Mouse (Mus musculus) layer of hippocampus, adult 2 months (tissue): ENCODE results near the gene Ddx41. TPM values are rescaled to one million over a fixed set of nuclear protein-coding genes. Genes with fewer than 3 reads are reported as not detected.
"Not testable (repeated sequence)": the region's sequence is repeated elsewhere in the genome, so short reads cannot be mapped to it uniquely, and the experiment has no call there.

ENCODE experiments used
- DNase-seq, 2 experiments: peaks; one replicate each; pipeline ENCODE4 v3.0.0; 2022; ENCODE audit warnings: low spot score in 2 of 2
- H3K27ac ChIP-seq: fragments of 200-600 bp; 2 replicates; pipeline ENCODE4 v1.8.1; 2022
- H3K4me3 ChIP-seq: fragments of 200-600 bp; 2 replicates; pipeline ENCODE4 v1.8.1; 2022; ENCODE audit warnings: mild to moderate bottlenecking
- CTCF ChIP-seq: fragments of 200-600 bp; conservative IDR thresholded peaks from 2 replicates; pipeline ENCODE4 v1.8.1; 2022; ENCODE audit warnings: antibody characterized with exemption, mild to moderate bottlenecking, moderate library complexity
- long read RNA-seq, 2 experiments: library from polyadenylated mRNA; stranded (forward); transcript quantifications; one replicate each; pipeline ENCODE4 v2.0.0; 2021; ENCODE audit warnings: borderline mapping rate in 2 of 2
- total RNA-seq, 2 experiments: library from RNA; stranded (reverse); gene quantifications; 2 replicates each; pipeline ENCODE4 v1.2.3; 2021

Ddx41 gene
- total RNA-seq, result 10 to 100 TPM; 56.2 to 60.6 TPM
- long read RNA-seq, experiment 1, transcript Ddx41-201 (17 exons, 2,205 nt), result major isoform, 39 of 69 reads
- long read RNA-seq, experiment 1, partial matches to known transcripts, result 9 of 69 reads
- long read RNA-seq, experiment 1, other reads (novel, unspliced or antisense), result 21 of 69 reads
- long read RNA-seq, experiment 2, transcript Ddx41-201 (17 exons, 2,205 nt), result major isoform, 45 of 86 reads
- long read RNA-seq, experiment 2, partial matches to known transcripts, result 16 of 86 reads
- long read RNA-seq, experiment 2, other reads (novel, unspliced or antisense), result 25 of 86 reads

DNA sequence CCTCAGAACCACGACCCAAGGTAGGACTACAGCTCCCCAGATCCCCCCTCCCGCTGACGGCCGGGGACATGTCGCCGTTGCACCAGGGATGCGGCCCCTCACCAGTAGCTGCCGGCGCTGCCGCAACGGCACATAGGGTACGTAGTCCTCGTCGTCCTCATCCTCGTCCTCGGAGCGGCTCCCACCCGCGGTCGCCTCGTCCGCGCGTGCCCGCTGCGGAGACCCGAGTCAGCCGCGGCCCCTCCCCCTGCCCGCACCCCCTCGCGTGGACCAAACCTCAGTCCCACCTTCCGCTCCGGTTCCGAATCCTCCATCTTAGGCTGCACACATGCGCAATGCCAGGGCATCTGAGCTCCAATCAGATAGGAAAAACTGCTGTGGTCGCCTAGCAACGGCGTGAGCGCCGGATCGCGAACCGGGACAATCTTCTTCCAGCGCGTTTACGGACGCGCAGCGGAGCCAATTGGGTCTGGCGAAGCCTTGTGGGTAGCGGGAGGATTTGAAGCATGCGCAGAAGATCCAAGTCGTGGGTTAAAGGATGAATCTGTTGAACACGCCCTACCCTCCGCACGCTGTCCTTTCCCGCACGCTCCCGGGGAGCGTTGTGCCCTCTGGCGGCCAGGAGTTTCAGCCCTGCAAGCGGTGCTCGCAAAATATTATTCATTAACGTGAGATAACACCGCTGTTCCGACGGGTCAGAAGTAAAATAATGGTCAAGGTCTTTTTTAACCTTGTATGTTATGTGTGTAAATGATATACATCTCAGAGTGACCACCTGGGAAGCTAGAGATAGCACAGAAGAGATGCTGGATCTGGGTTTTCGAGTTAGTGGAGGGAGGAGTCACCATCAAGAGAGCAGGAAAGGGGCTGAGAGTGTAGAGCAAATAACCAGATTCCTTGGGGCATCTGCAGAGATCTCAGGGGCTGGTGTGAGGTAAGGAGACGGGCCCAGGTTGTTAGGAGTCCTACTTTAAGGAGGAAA lies at the start of gene Ddx41:
TSS of gene Ddx41 (minus strand) at position 465 of the 982 bp plus-strand sequence.
- peak within 1 kb of the TSS; percentile 92 for H3K27ac ChIP-seq
- TF ChIP-seq CTCF, result peak; percentile 95

DNA sequence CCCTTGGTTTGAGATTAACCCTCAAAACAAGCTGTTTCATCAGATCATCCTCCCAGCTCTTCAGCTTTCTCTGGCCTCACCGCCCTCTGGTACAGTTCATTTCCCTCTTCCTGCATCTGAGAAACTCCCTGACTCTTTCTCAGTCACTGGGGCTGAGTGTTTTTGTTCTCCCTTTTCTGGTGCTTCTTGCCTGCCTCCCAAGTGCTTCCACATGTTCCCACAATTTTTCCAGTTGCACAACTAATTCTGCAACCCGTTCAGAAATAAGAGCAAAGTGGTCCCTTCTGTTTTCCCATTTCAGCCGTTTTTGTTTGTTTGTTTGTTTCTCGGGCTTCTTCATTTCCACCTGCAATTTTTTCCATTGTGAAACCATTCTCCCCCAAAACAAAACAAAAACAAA lies 41.6 kb upstream of the Ddx41 start:
- no peak for DNase-seq
- no peak for TF ChIP-seq CTCF
- no peak overlapping the region for H3K4me3 ChIP-seq
- no peak overlapping the region for H3K27ac ChIP-seq

More for the DNA sequence above, at the start of gene Ddx41:
- DNase-seq, result peak; percentile 99
- H3K4me3 ChIP-seq, result peak within 1 kb of the TSS; percentile 76

DNA sequence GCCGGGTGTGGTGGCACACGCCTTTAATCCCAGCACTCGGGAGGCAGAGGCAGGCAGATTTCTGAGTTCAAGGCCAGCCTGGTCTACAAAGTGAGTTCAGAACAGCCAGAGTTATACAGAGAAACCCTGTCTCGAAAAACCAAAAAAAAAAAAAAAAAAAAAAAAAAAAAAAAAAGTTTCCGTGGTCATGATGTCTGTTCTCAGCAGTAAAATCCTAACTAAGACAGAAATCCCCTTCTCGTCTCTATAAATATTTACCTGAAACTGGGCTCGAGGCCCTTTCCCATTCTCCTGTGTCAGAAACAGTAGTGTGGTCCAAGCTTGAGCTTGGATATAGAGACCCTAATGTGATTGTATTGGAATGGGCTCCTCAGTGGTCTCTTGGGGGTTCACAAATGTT lies 40.4 kb upstream of the Ddx41 start:
- H3K4me3 ChIP-seq, H3K27ac ChIP-seq, DNase-seq: not testable (repeated sequence)

DNA sequence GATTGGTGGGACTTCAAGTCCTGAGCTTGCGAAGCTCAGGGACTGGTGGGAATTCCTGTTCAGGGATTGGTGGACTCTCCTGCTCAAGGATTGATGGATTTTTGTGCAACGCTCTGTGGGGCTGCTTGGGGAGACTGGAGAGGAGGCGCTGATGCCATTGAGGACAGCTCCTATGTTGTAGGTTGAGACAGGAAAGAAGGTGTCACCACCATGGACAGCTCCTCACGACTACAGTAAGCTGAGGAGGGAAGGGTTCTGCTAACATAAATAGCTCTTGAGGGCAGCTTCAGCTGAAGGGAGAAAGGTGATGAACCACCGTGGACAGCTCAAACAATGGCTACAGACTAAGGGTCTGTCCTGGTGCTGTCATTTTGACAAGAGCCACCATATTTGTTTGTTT lies 39.5 kb upstream of the Ddx41 start:
- H3K27ac ChIP-seq, result no peak overlapping the region
- no peak for DNase-seq
- TF ChIP-seq CTCF, result no peak
- no peak overlapping the region for H3K4me3 ChIP-seq

DNA sequence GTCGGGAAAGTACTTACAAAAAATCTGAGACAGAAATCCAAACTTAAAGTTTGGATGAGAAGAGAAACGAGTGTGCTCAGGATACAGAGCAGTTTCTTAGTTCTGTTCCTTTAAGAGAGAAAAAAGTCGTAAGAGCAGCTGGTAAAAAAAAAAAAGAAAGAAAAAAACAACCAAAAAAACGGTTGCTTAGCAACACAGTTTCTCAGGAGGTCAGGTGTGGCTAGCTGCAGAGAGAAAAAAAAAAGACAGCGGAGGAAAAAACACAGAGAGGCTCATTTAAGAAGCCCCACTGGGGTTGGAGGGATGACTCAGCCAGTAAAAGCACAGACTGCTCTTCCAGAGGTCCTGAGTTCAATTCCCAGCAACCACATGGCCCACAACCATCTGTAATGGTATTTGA lies 37.9 kb upstream of the Ddx41 start:
- no peak overlapping the region for H3K27ac ChIP-seq
- no peak for TF ChIP-seq CTCF
- no peak for DNase-seq

DNA sequence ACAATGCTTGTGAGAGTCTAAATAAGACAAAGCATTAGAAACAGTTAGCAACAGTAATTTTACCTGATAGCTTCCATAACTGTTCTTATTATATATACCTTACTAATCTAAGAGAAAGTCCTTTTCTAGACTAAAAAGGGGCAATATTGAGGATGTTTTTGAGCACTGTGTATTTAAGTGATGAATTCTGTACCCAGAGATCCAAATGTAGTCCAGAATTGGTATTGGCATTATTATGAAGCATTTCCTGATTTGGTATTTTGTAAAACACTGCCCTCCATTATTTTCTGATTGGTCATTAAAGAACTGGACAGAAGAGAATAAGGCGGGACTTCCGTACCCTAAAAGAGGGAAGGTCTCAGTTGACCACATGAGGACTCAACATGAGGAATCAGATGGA lies 37.0 kb upstream of the Ddx41 start, which contains the start of gene Tmed9:
TSS of gene Tmed9 (plus strand) at position 301 of the 400 bp plus-strand sequence.
- DNase-seq, result no peak
- TF ChIP-seq CTCF, result no peak
- Histone ChIP-seq H3K4me3 (no peak within 1 kb of the TSS), H3K27ac (no peak within 1 kb of the TSS)

More for the DNA sequence above, 37.9 kb upstream of the Ddx41 start:
- H3K4me3 ChIP-seq, result no peak overlapping the region

DNA sequence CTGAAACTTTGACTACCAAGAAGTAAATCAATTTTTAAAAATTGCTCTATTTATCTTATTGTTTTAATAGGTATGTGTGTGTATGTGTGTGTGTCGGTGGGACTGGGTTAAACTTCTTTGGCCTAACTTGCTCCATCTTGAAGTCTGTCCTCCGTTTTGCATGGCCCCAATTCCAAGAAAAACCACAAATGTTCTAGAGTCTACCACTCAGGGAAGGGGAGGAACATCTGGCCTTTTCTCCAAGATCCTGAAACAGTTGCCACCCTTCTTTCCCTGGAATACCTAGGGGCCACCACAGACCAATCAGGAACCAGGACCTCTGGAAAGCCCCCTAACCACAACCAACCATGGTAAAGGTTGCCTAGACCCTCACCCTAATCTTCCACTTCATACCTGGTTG lies 35.5 kb upstream of the Ddx41 start:
- peak overlapping the region; percentile 91 for H3K4me3 ChIP-seq
- no peak for DNase-seq
- H3K27ac ChIP-seq, result no peak overlapping the region
- no peak for TF ChIP-seq CTCF

DNA sequence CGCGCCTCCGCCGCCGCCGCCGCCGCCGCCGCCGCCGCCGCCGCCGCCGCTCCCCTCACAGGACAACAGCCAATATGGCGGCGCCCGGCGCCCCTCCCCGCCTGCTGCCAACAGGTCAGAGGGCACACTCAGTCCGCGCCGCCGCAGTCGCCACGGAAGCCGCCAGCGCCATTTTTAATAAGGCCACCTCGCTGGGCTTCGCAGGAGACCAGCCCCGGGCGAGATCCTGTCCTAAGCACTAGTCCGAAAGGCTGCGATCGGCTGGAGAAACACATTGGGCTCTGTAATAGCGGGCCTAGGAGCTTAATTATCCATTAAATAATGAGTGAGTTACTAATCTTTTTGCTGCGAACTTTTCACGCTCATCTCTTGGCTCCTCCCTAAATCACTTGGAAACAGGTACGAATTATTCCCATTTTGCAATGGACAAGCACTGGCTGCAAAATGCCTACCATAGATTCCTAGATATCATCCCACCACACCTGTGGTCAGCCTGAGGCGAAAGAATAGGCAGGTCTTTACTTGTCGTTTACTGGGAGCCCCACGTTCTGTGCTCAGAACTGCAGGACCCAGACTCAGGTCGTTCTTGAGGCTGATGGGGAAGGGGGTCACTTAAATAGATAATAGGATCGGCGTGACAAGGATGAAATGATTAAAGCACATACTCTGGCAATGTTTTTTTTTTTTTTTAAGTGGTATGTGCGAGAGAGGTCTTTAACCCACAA lies 34.7 kb upstream of the Ddx41 start, which contains the start of gene Fam193b:
TSS of gene Fam193b (minus strand) at position 94 of the 725 bp plus-strand sequence.
- Histone ChIP-seq H3K27ac (peak within 1 kb of the TSS; percentile 93), H3K4me3 (peak within 1 kb of the TSS; percentile 91)
- peak; percentile 91 to 94 for DNase-seq
- TF ChIP-seq CTCF, result no peak

DNA sequence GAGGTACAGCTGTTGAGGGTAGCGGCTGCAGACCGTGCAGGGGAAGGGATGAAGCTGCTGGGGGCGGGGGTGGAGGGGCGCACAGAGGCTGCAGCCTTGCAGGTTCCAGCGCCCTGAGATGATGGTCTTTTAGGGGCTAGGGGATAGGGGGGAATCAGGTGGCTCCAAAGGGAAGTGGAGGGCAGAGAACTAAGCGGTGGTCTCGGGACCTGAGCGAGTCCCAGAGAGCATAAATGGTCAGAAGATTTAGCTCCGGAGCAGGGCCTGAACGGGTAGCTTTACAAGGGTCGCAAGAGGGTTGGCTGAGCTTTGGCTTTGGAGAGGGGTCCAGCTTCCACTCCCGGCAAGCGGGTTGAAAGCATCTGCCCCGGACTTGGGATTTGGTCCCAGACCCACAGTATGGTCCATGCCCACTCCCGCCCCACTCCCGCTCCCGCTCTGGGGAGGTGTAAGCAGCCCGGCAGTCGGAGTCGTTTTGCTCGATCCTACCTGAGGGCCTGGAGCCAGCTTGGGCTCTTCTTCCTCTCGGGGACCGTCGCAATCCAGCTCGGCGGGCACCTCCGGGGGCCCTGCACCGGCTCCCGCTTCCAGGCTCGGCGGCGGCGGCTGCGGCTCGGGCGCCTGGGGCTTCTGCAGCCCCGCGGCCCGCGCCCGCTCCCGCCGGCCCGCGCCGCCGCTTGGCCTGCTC lies 34.0 kb upstream of the Ddx41 start:
- Histone ChIP-seq H3K27ac (peak overlapping the region; percentile 93), H3K4me3 (peak overlapping the region; percentile 91)
- peak in 1 of 2 experiments; percentile 35 for DNase-seq

DNA sequence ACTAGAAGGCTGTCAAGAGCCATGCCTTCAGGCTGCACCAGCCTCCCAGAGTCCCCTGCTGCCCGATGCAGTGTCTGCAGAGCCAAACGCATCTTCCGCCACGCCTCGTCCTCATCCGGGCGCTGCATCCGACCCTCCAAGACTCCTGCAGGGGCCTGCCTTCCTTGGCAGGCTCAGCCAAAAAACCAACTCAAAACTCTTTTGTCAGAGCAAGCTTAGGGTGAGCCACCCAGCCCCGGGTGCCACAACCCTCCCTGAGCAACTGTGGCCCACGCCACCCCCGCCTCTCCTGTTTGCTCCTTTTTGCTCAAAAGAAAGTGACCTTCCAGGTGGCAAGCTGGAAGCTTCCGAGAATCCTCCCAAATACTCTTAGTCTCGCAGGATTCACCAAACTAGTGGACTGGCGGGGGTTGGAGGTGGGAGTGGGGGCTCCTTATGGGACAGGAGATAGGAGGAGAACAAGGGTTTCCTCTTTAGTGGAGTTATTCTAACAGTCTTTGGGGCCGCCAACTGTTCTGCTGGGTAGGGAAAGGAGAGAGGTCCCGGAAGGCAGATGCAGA lies 33.3 kb upstream of the Ddx41 start:
- H3K27ac ChIP-seq, result peak overlapping the region; percentile 93
- no peak for DNase-seq

More for the DNA sequence above, 34.0 kb upstream of the Ddx41 start:
- no peak for TF ChIP-seq CTCF

DNA sequence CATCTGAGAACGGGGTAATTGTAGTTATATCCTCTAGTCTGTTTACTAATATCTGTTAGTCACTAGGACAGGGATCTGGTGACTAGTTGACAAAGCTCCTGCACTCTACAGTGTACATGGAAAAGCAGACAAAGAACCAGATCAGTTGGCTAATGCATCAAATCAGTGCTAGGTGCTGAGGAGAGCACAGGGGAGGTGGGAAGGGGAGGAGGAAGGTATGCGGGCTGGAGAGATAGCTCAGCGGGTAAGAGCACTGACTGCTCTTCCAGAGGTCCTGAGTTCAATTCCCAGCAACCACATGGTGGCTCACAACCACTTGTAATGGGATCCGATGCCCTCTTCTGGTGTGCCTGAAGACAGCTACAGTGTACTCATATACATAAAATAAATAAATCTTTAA lies 32.1 kb upstream of the Ddx41 start:
- H3K4me3 ChIP-seq, DNase-seq, H3K27ac ChIP-seq: not testable (repeated sequence)

More for the DNA sequence above, 33.3 kb upstream of the Ddx41 start:
- peak overlapping the region; percentile 91 for H3K4me3 ChIP-seq
- no peak for TF ChIP-seq CTCF

DNA sequence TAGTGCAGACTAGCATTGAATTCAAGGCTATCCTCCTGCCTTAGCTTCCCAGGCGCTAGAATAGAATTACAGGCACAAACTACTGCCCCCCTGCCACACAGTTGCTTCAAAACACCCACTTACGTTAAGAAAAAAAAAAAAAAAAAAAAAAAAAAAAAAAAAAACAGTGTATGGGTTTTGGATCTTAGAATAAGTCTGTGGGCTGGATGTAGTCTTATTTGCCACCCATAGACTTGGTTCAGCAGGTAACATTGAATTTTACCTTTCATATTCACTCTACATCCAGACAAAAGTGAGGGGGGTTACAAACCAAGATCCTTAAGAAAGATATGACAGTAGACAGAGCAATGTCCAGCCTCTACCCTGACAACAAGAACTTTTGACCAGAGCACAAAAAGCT lies 31.5 kb upstream of the Ddx41 start:
- DNase-seq, result no peak

More for the DNA sequence above, 31.5 kb upstream of the Ddx41 start:
- no peak for TF ChIP-seq CTCF
- Histone ChIP-seq H3K27ac (no peak overlapping the region), H3K4me3 (no peak overlapping the region)
